Mouse (Mus musculus) CH12.LX (cell line): Measurements from ENCODE around the gene Mfap2.

Experiments used
- CTCF ChIP-seq, 2 experiments: IDR thresholded peaks in 1 of 2; conservative IDR thresholded peaks in 1 of 2; 2 replicates each; pipeline ENCODE4 v1.5.1; 2011 to 2012; ENCODE audit warnings: low read depth in 2 of 2, low read length in 2 of 2, improper control_type of control experiment in 1 of 2, inconsistent platforms in 1 of 2, mild to moderate bottlenecking in 1 of 2, moderate library complexity in 1 of 2
- GABPA ChIP-seq: IDR thresholded peaks from 2 replicates; pipeline ENCODE4 v1.6.1; 2012; ENCODE audit warnings: low read depth, low read length, improper control_type of control experiment, inconsistent platforms; ENCODE audit not compliant: insufficient replicate concordance
- POLR2A ChIP-seq: IDR thresholded peaks from 2 replicates; pipeline ENCODE4 v1.6.1; 2011; ENCODE audit warnings: low read depth, mild to moderate bottlenecking, improper control_type of control experiment, low read length
- RCOR1 ChIP-seq: conservative IDR thresholded peaks from 2 replicates; pipeline ENCODE4 v1.6.1; 2012; ENCODE audit warnings: low read depth, mild to moderate bottlenecking, inconsistent platforms, low read length, improper control_type of control experiment

GRCm38 (mm10) chr4:140967386-140968159 lies 42.6 kb upstream of the Mfap2 start:
- TF ChIP-seq RCOR1 (no peak), CTCF (conservative IDR thresholded peaks at IDR 0.05 in 1 of 2, IDR thresholded peaks at IDR 0.05 in 1 of 2; ENCODE audit: low read depth in 2 of 2, low read length in 2 of 2) (no peak), POLR2A (no peak), GABPA (no peak)
